Mouse (Mus musculus): ENCODE results near the gene Vmn1r213. TPM values are rescaled to one million over a fixed set of nuclear protein-coding genes. Genes with fewer than 3 reads are reported as not detected.

Vmn1r213 gene
- polyA plus RNA-seq (2014; fragmentation: Illumina TruSeq; extraction: RNeasy Lipid Tissue Mini Kit (QIAGEN cat#74804); ENCODE audit: low replicate concordance): not detected

GRCm38 (mm10) chr13:23007356-23007755, at the start of gene Vmn1r213:
Gene Vmn1r213, plus strand, starts transcription at chr13:23007656.

GRCm38 (mm10) chr13:23030118-23030517, 22.7 kb downstream of the Vmn1r213 start, which contains the start of gene Vmn1r214:
Gene Vmn1r214, plus strand, starts transcription at chr13:23030418.

Other genes with a start within 250 kb of the Vmn1r213 start
- not detected for gene Vmn1r208, start 230.3 kb upstream of the Vmn1r213 start, polyA plus RNA-seq (2014; fragmentation: Illumina TruSeq; extraction: RNeasy Lipid Tissue Mini Kit (QIAGEN cat#74804); ENCODE audit: low replicate concordance)
- not detected for gene Vmn1r209, start 198.0 kb upstream of the Vmn1r213 start, polyA plus RNA-seq (2014; fragmentation: Illumina TruSeq; extraction: RNeasy Lipid Tissue Mini Kit (QIAGEN cat#74804); ENCODE audit: low replicate concordance)
- gene Vmn1r210, start 176.3 kb upstream of the Vmn1r213 start, polyA plus RNA-seq (2014; fragmentation: Illumina TruSeq; extraction: RNeasy Lipid Tissue Mini Kit (QIAGEN cat#74804); ENCODE audit: low replicate concordance): not detected
- not detected for gene Vmn1r211, start 150.1 kb upstream of the Vmn1r213 start, polyA plus RNA-seq (2014; fragmentation: Illumina TruSeq; extraction: RNeasy Lipid Tissue Mini Kit (QIAGEN cat#74804); ENCODE audit: low replicate concordance)
- not detected for gene Vmn1r212, start 123.5 kb upstream of the Vmn1r213 start, polyA plus RNA-seq (2014; fragmentation: Illumina TruSeq; extraction: RNeasy Lipid Tissue Mini Kit (QIAGEN cat#74804); ENCODE audit: low replicate concordance)
- not detected for gene Vmn1r214, start 22.8 kb downstream of the Vmn1r213 start, polyA plus RNA-seq (2014; fragmentation: Illumina TruSeq; extraction: RNeasy Lipid Tissue Mini Kit (QIAGEN cat#74804); ENCODE audit: low replicate concordance)
- gene Vmn1r215, start 60.4 kb downstream of the Vmn1r213 start, polyA plus RNA-seq (2014; fragmentation: Illumina TruSeq; extraction: RNeasy Lipid Tissue Mini Kit (QIAGEN cat#74804); ENCODE audit: low replicate concordance): not detected
- gene Vmn1r217, start 110.6 kb downstream of the Vmn1r213 start, polyA plus RNA-seq (2014; fragmentation: Illumina TruSeq; extraction: RNeasy Lipid Tissue Mini Kit (QIAGEN cat#74804); ENCODE audit: low replicate concordance): not detected
- gene Vmn1r218, start 125.5 kb downstream of the Vmn1r213 start, polyA plus RNA-seq (2014; fragmentation: Illumina TruSeq; extraction: RNeasy Lipid Tissue Mini Kit (QIAGEN cat#74804); ENCODE audit: low replicate concordance): not detected
- not detected for gene Vmn1r219, start 151.7 kb downstream of the Vmn1r213 start, polyA plus RNA-seq (2014; fragmentation: Illumina TruSeq; extraction: RNeasy Lipid Tissue Mini Kit (QIAGEN cat#74804); ENCODE audit: low replicate concordance)
- not detected for gene Vmn1r220, start 180.3 kb downstream of the Vmn1r213 start, polyA plus RNA-seq (2014; fragmentation: Illumina TruSeq; extraction: RNeasy Lipid Tissue Mini Kit (QIAGEN cat#74804); ENCODE audit: low replicate concordance)
- gene Vmn1r221, start 206.5 kb downstream of the Vmn1r213 start, polyA plus RNA-seq (2014; fragmentation: Illumina TruSeq; extraction: RNeasy Lipid Tissue Mini Kit (QIAGEN cat#74804); ENCODE audit: low replicate concordance): not detected
- gene Vmn1r222, start 228.3 kb downstream of the Vmn1r213 start, polyA plus RNA-seq (2014; fragmentation: Illumina TruSeq; extraction: RNeasy Lipid Tissue Mini Kit (QIAGEN cat#74804); ENCODE audit: low replicate concordance): not detected
- gene Vmn1r223, start 239.5 kb downstream of the Vmn1r213 start, polyA plus RNA-seq (2014; fragmentation: Illumina TruSeq; extraction: RNeasy Lipid Tissue Mini Kit (QIAGEN cat#74804); ENCODE audit: low replicate concordance): not detected